Mouse (Mus musculus): ENCODE measurements around the gene Cyp11a1. TPM values are rescaled to one million over a fixed set of nuclear protein-coding genes. Genes with fewer than 3 reads are reported as not detected.
A peak's percentile ranks its signal among the peaks of the same experiment; 100 is the strongest.

The Cyp11a1 gene
- polyA plus RNA-seq, 1 experiment from 2014 or later: 0.45 TPM

- Histone ChIP-seq H3K27ac (replicated peaks) (peak overlapping the region; percentile 29; the same call in 1 of the 2 replicates), H3K9ac (replicated peaks) (no peak overlapping the region), H3K4me2 (replicated peaks) (no peak overlapping the region), H3K4me3 (no peak overlapping the region), H3K4me1 (peaks cover 62% of the 10 kb centered on the region), H3K36me3 (no peaks in the 10 kb centered on the region), H3K27me3 (0 out of 2 replicates have a peak, but pooled peaks cover 3% of the 10 kb centered on the region), H3K9me3 (no peaks in the 10 kb centered on the region)
- 19% methylated on average over 19 of the region's 19 CpGs for WGBS
- ATAC-seq (replicated peaks): peak; percentile 77
Observed at GRCm38 (mm10) chr9:58038500-58039168, 32.4 kb downstream of the Cyp11a1 start.

- H3K36me3 ChIP-seq: no peaks in the 10 kb centered on the region
- H3K9me3 ChIP-seq: no peaks in the 10 kb centered on the region
- WGBS: 5% methylated on average over 4 of the region's 4 CpGs
- H3K4me1 ChIP-seq: peaks cover 79% of the 10 kb centered on the region
- peak; percentile 11; the same call in 1 of the 2 replicates for ATAC-seq (replicated peaks)
- H3K27ac ChIP-seq (replicated peaks): peak overlapping the region; percentile 74
- H3K27me3 ChIP-seq: 0 out of 2 replicates have a peak, but pooled peaks cover 3% of the 10 kb centered on the region
- no peak overlapping the region for H3K4me3 ChIP-seq
- 0 out of 2 replicates have a peak overlapping the region, but pooled peaks have one; percentile 1 for H3K9ac ChIP-seq (replicated peaks)
- H3K4me2 ChIP-seq (replicated peaks): no peak overlapping the region
Observed at GRCm38 (mm10) chr9:58040977-58041376, 34.8 kb downstream of the Cyp11a1 start.

DNA sequence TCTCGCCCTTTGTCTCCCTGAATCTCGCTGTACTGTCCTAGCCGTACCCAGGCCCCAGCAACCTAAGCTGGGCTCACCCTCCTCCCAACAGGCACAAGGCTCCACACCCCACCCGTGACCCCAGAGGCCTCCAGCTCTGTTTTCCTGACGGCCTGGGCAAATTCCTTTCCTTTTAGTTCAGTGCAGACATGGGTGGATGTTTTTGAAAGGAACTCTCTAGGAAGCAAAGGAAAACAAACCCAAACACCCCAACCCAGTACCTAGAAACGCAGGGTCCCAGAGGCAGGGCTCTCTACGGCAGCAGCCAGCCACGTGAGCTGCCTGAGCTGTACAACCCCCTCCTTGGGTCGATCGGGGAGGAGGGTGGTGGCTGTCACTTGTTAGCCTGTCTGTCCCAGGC, 36.2 kb downstream of the Cyp11a1 start:
- Histone ChIP-seq H3K4me1 (peaks cover 88% of the 10 kb centered on the region), H3K27me3 (no peaks in the 10 kb centered on the region), H3K27ac (replicated peaks) (peak overlapping the region; percentile 74; the same call in 1 of the 2 replicates), H3K9ac (replicated peaks) (no peak overlapping the region), H3K4me2 (replicated peaks) (no peak overlapping the region), H3K4me3 (no peak overlapping the region), H3K9me3 (no peaks in the 10 kb centered on the region), H3K36me3 (no peaks in the 10 kb centered on the region)
- no peak for ATAC-seq (replicated peaks)
- WGBS: 22% methylated on average over 10 of the region's 10 CpGs

DNA sequence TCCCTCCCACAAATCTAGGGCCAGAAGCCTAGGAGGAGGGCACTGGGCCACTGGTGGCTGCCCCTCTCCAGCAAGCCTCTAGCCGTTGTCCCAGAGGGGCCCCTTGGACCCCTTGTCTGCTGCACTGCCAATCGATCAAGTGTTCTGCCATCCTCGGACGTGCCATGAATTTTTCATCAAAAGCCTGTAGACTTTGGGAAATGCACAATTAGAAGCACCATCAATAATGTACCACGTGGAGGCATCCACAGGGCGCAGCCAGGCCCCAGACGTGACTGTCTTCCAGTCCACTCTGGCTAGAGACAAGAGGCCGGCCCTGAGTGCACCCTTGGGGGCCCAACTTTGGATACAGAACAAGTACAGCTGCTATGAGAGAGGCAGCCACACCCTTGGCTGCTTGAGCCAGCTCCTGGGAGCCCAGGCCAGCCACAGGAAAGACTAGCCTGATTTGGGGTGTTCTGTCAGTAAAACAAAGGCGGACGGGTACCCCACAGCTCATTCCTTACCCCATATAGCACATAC, 37.3 kb downstream of the Cyp11a1 start:
- Histone ChIP-seq H3K4me3 (no peak overlapping the region), H3K4me1 (peaks cover 91% of the 10 kb centered on the region), H3K4me2 (replicated peaks) (no peak overlapping the region), H3K27me3 (no peaks in the 10 kb centered on the region), H3K9ac (replicated peaks) (no peak overlapping the region), H3K27ac (replicated peaks) (peak overlapping the region; percentile 74; the same call in 1 of the 2 replicates), H3K9me3 (no peaks in the 10 kb centered on the region), H3K36me3 (no peaks in the 10 kb centered on the region)
- WGBS: 61% methylated on average over 10 of the region's 10 CpGs
- no peak for ATAC-seq (replicated peaks)

DNA sequence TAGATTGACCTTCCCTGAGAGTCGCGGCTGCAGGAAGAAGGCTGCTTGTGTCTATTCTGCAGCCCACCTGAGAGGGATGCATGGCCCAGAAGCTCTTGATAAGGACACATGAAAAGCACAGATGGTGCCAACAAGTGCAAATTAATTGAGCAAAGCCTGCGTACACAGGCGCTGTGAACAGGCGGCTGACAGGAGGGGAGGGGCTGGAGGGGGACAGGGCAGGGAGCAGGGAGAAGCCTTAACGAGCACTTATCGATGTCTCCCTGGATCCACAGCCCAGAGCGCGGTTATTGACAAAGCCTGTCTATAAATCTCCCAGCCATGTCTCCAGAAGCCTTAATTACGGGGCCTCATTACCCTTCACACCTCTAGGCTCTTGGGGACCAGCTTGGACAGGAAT, 38.6 kb downstream of the Cyp11a1 start:
- Histone ChIP-seq H3K27me3 (no peaks in the 10 kb centered on the region), H3K27ac (replicated peaks) (peak overlapping the region; percentile 85), H3K4me3 (no peak overlapping the region), H3K36me3 (no peaks in the 10 kb centered on the region), H3K4me2 (replicated peaks) (no peak overlapping the region), H3K4me1 (peaks cover 92% of the 10 kb centered on the region), H3K9ac (replicated peaks) (no peak overlapping the region), H3K9me3 (no peaks in the 10 kb centered on the region)
- peak; percentile 59 for ATAC-seq (replicated peaks)
- 4% methylated on average over 10 of the region's 10 CpGs for WGBS

GRCm38 (mm10) chr9:58045646-58046045, 39.4 kb downstream of the Cyp11a1 start:
- ATAC-seq (replicated peaks): no peak
- H3K27ac ChIP-seq (replicated peaks): peak overlapping the region; percentile 85
- WGBS: 5% methylated on average over 4 of the region's 4 CpGs
- no peak overlapping the region for H3K4me2 ChIP-seq (replicated peaks)
- H3K9ac ChIP-seq (replicated peaks): no peak overlapping the region
- peaks cover 91% of the 10 kb centered on the region for H3K4me1 ChIP-seq
- no peaks in the 10 kb centered on the region for H3K27me3 ChIP-seq
- no peak overlapping the region for H3K4me3 ChIP-seq
- H3K9me3 ChIP-seq: no peaks in the 10 kb centered on the region
- no peaks in the 10 kb centered on the region for H3K36me3 ChIP-seq

- 84% methylated on average over 10 of the region's 10 CpGs for WGBS
- Histone ChIP-seq H3K9ac (replicated peaks) (no peak overlapping the region), H3K27ac (replicated peaks) (peak overlapping the region; percentile 92; the same call in 1 of the 2 replicates), H3K27me3 (no peaks in the 10 kb centered on the region), H3K4me3 (no peak overlapping the region), H3K9me3 (no peaks in the 10 kb centered on the region), H3K4me2 (replicated peaks) (no peak overlapping the region), H3K36me3 (no peaks in the 10 kb centered on the region), H3K4me1 (peaks cover 85% of the 10 kb centered on the region)
- no peak for ATAC-seq (replicated peaks)
Observed at GRCm38 (mm10) chr9:58047061-58047460, 40.9 kb downstream of the Cyp11a1 start.

DNA sequence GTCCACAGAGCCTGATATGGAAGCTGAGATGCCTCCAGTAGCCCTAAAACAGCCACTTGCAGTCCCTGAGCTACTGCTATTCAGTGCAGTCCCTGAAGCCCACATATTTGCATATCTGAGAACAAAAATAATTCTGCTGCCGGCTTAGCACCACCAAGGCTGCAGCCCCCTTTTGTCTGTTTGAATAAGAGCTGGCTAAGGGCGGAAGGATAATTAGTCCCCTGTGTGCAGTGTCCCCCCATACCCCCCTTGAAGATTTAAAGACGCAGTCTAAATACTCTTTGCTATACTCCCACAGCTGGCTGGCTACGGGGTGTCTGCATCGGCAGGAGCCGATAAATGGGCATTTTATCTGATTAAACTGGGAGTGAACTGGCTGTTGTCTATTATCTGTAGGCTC, 42.4 kb downstream of the Cyp11a1 start:
- H3K27ac ChIP-seq (replicated peaks): peak overlapping the region; percentile 92
- H3K4me3 ChIP-seq: no peak overlapping the region
- H3K4me1 ChIP-seq: peaks cover 85% of the 10 kb centered on the region
- peak; percentile 71 for ATAC-seq (replicated peaks)
- H3K4me2 ChIP-seq (replicated peaks): peak overlapping the region; percentile 8; the same call in 1 of the 2 replicates
- H3K9me3 ChIP-seq: no peaks in the 10 kb centered on the region
- WGBS: 1% methylated on average over 6 of the region's 6 CpGs
- H3K27me3 ChIP-seq: no peaks in the 10 kb centered on the region
- peak overlapping the region; percentile 14; the same call in 1 of the 2 replicates for H3K9ac ChIP-seq (replicated peaks)
- H3K36me3 ChIP-seq: no peaks in the 10 kb centered on the region

DNA sequence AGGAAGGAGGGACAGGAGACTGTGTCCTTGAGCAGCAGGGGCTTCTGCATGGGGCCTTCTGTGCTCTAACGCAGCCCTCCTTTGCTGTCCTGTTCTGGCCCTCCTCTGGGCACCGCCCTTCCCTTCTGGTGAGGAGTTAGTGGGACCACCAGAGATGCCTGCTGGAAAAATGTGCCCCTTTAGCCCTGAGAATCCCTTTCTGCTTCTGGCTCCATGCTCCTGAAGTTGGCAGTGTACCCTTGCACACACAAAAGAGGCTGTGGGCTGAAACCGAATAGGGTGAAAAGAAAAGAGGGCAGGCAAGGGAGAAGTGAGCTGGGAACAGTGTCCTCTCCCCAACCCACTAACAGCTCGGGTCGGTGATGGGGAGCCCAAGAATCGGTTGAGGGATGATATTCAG, 43.0 kb downstream of the Cyp11a1 start:
- H3K27me3 ChIP-seq: no peaks in the 10 kb centered on the region
- no peaks in the 10 kb centered on the region for H3K9me3 ChIP-seq
- 9% methylated on average over 6 of the region's 6 CpGs for WGBS
- no peak overlapping the region for H3K4me3 ChIP-seq
- H3K4me2 ChIP-seq (replicated peaks): no peak overlapping the region
- 0 out of 2 replicates have a peak overlapping the region, but pooled peaks have one; percentile 14 for H3K9ac ChIP-seq (replicated peaks)
- peaks cover 86% of the 10 kb centered on the region for H3K4me1 ChIP-seq
- ATAC-seq (replicated peaks): peak; percentile 32; the same call in 1 of the 2 replicates
- H3K27ac ChIP-seq (replicated peaks): peak overlapping the region; percentile 92
- H3K36me3 ChIP-seq: no peaks in the 10 kb centered on the region

DNA sequence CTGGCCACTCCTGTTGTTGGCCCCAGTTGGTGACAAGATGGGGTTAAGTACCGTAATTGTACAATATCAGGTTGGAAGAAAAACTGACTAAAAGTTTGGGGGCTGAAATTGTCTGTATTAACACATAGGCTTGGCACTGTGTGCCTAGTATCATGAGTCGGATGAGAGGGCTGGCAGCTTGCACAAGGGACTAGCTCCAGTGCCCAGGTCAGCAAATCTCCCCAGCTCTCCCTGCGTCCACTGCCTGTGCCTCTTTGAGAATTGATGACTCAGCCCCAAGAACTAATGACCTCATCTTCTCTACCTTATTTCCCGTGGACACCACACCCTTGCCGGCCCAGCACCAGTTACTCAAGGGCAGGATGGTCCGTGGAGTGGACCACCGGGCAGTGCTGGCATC, 43.6 kb downstream of the Cyp11a1 start:
- Histone ChIP-seq H3K4me2 (replicated peaks) (no peak overlapping the region), H3K27me3 (no peaks in the 10 kb centered on the region), H3K4me3 (no peak overlapping the region), H3K27ac (replicated peaks) (peak overlapping the region; percentile 92), H3K9me3 (no peaks in the 10 kb centered on the region), H3K36me3 (no peaks in the 10 kb centered on the region), H3K4me1 (peaks cover 84% of the 10 kb centered on the region), H3K9ac (replicated peaks) (no peak overlapping the region)
- no peak for ATAC-seq (replicated peaks)
- 65% methylated on average over 7 of the region's 7 CpGs for WGBS

- Histone ChIP-seq H3K4me3 (no peak overlapping the region), H3K27me3 (no peaks in the 10 kb centered on the region), H3K36me3 (no peaks in the 10 kb centered on the region), H3K4me1 (peaks cover 68% of the 10 kb centered on the region), H3K9ac (replicated peaks) (no peak overlapping the region), H3K4me2 (replicated peaks) (no peak overlapping the region), H3K27ac (replicated peaks) (peak overlapping the region; percentile 66), H3K9me3 (no peaks in the 10 kb centered on the region)
- 24% methylated on average over 5 of the region's 5 CpGs for WGBS
- ATAC-seq (replicated peaks): no peak
Observed at GRCm38 (mm10) chr9:58051937-58052336, 45.7 kb downstream of the Cyp11a1 start.

- peaks cover 57% of the 10 kb centered on the region for H3K4me1 ChIP-seq
- no peak overlapping the region for H3K9ac ChIP-seq (replicated peaks)
- H3K4me2 ChIP-seq (replicated peaks): no peak overlapping the region
- H3K27ac ChIP-seq (replicated peaks): peak overlapping the region; percentile 66
- WGBS: 20% methylated on average over 3 of the region's 3 CpGs
- H3K27me3 ChIP-seq: no peaks in the 10 kb centered on the region
- no peak overlapping the region for H3K4me3 ChIP-seq
- H3K9me3 ChIP-seq: no peaks in the 10 kb centered on the region
- no peaks in the 10 kb centered on the region for H3K36me3 ChIP-seq
- ATAC-seq (replicated peaks): peak; percentile 41; the same call in 1 of the 2 replicates
Observed at GRCm38 (mm10) chr9:58053102-58053501, 46.9 kb downstream of the Cyp11a1 start.
